Mouse (Mus musculus) bone marrow macrophage, adult 2 months (primary cell): Measurements from ENCODE around the gene Adgrl3.

Experiments
- CTCF ChIP-seq: IDR thresholded peaks from 2 replicates; pipeline ENCODE4 v1.5.1; 2012; ENCODE audit warnings: low read depth, mild to moderate bottlenecking, low read length, moderate library complexity
- POLR2A ChIP-seq: IDR thresholded peaks from 2 replicates; pipeline ENCODE4 v1.6.1; 2012; ENCODE audit warnings: mild to moderate bottlenecking, low read depth, low read length, borderline replicate concordance

DNA sequence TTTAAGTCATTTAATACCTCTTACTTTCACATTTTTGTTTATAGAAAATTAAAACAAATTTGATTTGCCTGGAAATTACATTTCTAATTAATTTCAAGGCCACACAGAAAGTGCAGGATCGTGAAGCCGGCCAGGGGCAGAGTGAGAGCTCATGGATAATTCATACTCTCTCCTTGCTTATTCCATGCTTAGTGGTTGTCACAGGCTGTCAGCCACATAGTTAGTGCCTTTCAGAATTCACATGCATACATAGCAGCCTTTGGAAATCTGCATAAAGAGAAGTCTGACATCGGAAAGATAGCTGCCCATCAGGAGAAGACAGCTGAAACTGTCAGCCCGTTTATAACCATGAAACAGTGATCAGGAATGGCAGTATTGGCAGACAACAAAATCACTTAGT is 181.9 kb downstream of the Adgrl3 start:
- no peak for TF ChIP-seq CTCF
- TF ChIP-seq POLR2A = no peak
